Mouse (Mus musculus): ENCODE measurements around the gene Olfr1036. TPM values are rescaled to one million over a fixed set of nuclear protein-coding genes. Genes with fewer than 3 reads are reported as not detected.
"Not testable (repeated sequence)": the region's sequence is repeated elsewhere in the genome, so short reads cannot be mapped to it uniquely, and the experiment has no call there.

The Olfr1036 gene
- not detected for total RNA-seq (2021)

- DNase-seq; intact Hi-C loops (cut with DNase I): not testable (repeated sequence)
Measured at GRCm38 (mm10) chr2:86073692-86074091, at the start of gene Olfr1036. Gene Olfr1036, plus strand, starts transcription at chr2:86073992.

- intact Hi-C loops (cut with DNase I), result no loop called here
- DNase-seq, result no peak
Measured at GRCm38 (mm10) chr2:86045561-86045960, 28.2 kb upstream of the Olfr1036 start, which contains the start of gene Olfr1034. Gene Olfr1034, plus strand, starts transcription at chr2:86045861.

GRCm38 (mm10) chr2:86050777-86051176, 23.0 kb upstream of the Olfr1036 start:
- DNase-seq; intact Hi-C loops (cut with DNase I): not testable (repeated sequence)

GRCm38 (mm10) chr2:86063766-86064165, 10.0 kb upstream of the Olfr1036 start:
- intact Hi-C loops (cut with DNase I), result not testable (repeated sequence)

DNA sequence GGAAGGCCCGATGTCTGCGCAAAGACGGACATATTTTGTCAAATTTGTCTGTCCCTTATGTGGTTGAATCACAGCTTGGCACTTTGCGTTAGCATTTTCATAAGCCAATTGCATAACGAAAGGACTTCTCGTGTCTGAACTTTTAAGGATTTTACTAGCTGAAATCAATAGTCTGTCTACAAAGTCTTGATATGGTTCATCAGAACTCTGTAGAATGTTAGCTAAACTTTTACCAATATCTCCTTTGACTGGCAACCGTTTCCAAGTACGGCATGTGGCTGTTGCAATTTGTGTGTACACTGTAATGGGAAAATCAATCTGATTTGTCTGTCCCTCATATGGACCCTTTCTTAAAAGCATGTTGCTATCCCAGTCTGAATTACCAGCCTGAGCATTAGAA, 3.6 kb upstream of the Olfr1036 start:
- no peak for DNase-seq
- intact Hi-C loops (cut with DNase I), result no loop called here

More at GRCm38 (mm10) chr2:86063766-86064165, 10.0 kb upstream of the Olfr1036 start:
- not testable (repeated sequence) for DNase-seq

DNA sequence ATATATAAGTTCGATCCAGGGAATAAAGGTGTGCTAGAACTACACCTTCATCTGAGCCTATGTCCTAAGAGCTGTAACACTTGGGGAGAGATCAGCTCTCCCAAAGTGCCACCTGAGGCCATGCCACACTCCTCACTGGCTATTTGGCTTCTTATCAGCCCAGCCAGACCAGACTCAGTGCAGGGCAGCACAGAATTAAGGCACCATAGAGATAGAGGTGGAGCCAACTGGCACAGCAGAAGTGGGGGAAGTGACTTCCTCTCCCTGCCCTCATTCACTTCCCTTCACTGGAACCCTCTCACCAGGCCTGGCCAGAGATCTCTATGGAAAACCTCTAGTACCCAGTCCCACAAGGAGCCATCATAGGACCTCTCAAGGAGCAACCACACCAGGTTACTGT, 6.7 kb downstream of the Olfr1036 start:
- DNase-seq; intact Hi-C loops (cut with DNase I): not testable (repeated sequence)

- intact Hi-C loops (cut with DNase I), result no loop called here
Measured at GRCm38 (mm10) chr2:86087285-86087684, 13.5 kb downstream of the Olfr1036 start, which contains the start of gene Olfr1037. Gene Olfr1037, minus strand, starts transcription at chr2:86087385.

More at GRCm38 (mm10) chr2:86087285-86087684, 13.5 kb downstream of the Olfr1036 start, which contains the start of gene Olfr1037:
- no peak for DNase-seq

Other genes with a start within 250 kb of the Olfr1036 start
- gene Olfr1019, start 228.5 kb upstream of the Olfr1036 start, total RNA-seq (2021), result not detected
- not detected for gene Olfr1020, start 227.0 kb upstream of the Olfr1036 start, total RNA-seq (2021)
- gene Olfr1022, start 205.4 kb upstream of the Olfr1036 start, total RNA-seq (2021), result not detected
- not detected for gene Olfr1023, start 188.4 kb upstream of the Olfr1036 start, total RNA-seq (2021)
- gene Olfr1024, start 168.9 kb upstream of the Olfr1036 start, total RNA-seq (2021), result not detected
- not detected for gene Olfr1025-ps1, start 158.8 kb upstream of the Olfr1036 start, total RNA-seq (2021)
- gene Olfr1026, start 152.4 kb upstream of the Olfr1036 start, total RNA-seq (2021), result not detected
- gene Olfr1028, start 123.6 kb upstream of the Olfr1036 start, total RNA-seq (2021), result not detected
- gene Olfr1029, start 100.1 kb upstream of the Olfr1036 start, total RNA-seq (2021), result not detected
- gene Olfr1030, start 94.7 kb upstream of the Olfr1036 start, total RNA-seq (2021), result not detected
- gene Olfr1031, start 83.7 kb upstream of the Olfr1036 start, total RNA-seq (2021), result not detected
- gene Olfr1032, start 68.5 kb upstream of the Olfr1036 start, total RNA-seq (2021), result not detected
- gene Olfr1033, start 53.4 kb upstream of the Olfr1036 start, total RNA-seq (2021), result 1 to 10 TPM; 1.6 to 7.4 TPM
- gene Olfr1034, start 28.1 kb upstream of the Olfr1036 start, total RNA-seq (2021), result under 1 TPM; 0.08 to 0.11 TPM
- gene Olfr1037, start 13.4 kb downstream of the Olfr1036 start, total RNA-seq (2021), result not detected
- gene Olfr1039, start 61.9 kb downstream of the Olfr1036 start, total RNA-seq (2021), result not detected
- gene Olfr1040, start 72.7 kb downstream of the Olfr1036 start, total RNA-seq (2021), result not detected
- gene Olfr1042, start 87.8 kb downstream of the Olfr1036 start, total RNA-seq (2021), result not detected
- gene Olfr1043, start 93.5 kb downstream of the Olfr1036 start, total RNA-seq (2021), result not detected
- gene Olfr1044, start 103.8 kb downstream of the Olfr1036 start, total RNA-seq (2021), result not detected
- not detected for gene Olfr52, start 111.7 kb downstream of the Olfr1036 start, total RNA-seq (2021)
- not detected for gene Olfr1045, start 129.0 kb downstream of the Olfr1036 start, total RNA-seq (2021)
- not detected for gene Olfr1046, start 145.3 kb downstream of the Olfr1036 start, total RNA-seq (2021)
- gene Olfr1047, start 157.4 kb downstream of the Olfr1036 start, total RNA-seq (2021), result not detected
- not detected for gene Olfr1048, start 166.3 kb downstream of the Olfr1036 start, total RNA-seq (2021)
- not detected for gene Olfr1049, start 184.3 kb downstream of the Olfr1036 start, total RNA-seq (2021)
- gene Olfr1051, start 205.1 kb downstream of the Olfr1036 start, total RNA-seq (2021), result not detected
- gene Olfr1052, start 218.5 kb downstream of the Olfr1036 start, total RNA-seq (2021), result not detected
- gene Olfr1053, start 241.3 kb downstream of the Olfr1036 start, total RNA-seq (2021), result not detected

All from heart, postnatal 36 days (tissue).